Mouse (Mus musculus) C2C12 (cell line): Measurements from ENCODE around the gene Mtss1l.

Experiments used
- CEBPB ChIP-seq: IDR thresholded peaks from one replicate; pipeline ENCODE4 v1.6.1; 2011; ENCODE audit warnings: low read depth, mild to moderate bottlenecking, control low read depth, moderate library complexity
- CTCF ChIP-seq: IDR thresholded peaks from one replicate; pipeline ENCODE4 v1.5.1; 2011; ENCODE audit not compliant: control insufficient read depth, insufficient read depth, insufficient read length
- FOSL1 ChIP-seq: IDR thresholded peaks from one replicate; pipeline ENCODE4 v1.8.0; 2011; ENCODE audit warnings: mild to moderate bottlenecking, low read length; ENCODE audit not compliant: poor library complexity, insufficient read depth, severe bottlenecking
- MAX ChIP-seq: IDR thresholded peaks from one replicate; pipeline ENCODE4 v1.6.1; 2011; ENCODE audit warnings: mild to moderate bottlenecking, control low read depth
- MYOD1 ChIP-seq: IDR thresholded peaks from one replicate; pipeline ENCODE4 v1.6.1; 2011; ENCODE audit warnings: low read depth; ENCODE audit not compliant: control insufficient read depth, insufficient read length
- MYOG ChIP-seq: IDR thresholded peaks from one replicate; pipeline ENCODE4 v1.6.1; 2011; ENCODE audit not compliant: control insufficient read depth, insufficient read length; ENCODE audit errors: extremely low read depth
- USF1 ChIP-seq: IDR thresholded peaks from one replicate; pipeline ENCODE4 v1.6.1; 2011; ENCODE audit warnings: low read depth, mild to moderate bottlenecking, control low read depth, moderate library complexity

DNA sequence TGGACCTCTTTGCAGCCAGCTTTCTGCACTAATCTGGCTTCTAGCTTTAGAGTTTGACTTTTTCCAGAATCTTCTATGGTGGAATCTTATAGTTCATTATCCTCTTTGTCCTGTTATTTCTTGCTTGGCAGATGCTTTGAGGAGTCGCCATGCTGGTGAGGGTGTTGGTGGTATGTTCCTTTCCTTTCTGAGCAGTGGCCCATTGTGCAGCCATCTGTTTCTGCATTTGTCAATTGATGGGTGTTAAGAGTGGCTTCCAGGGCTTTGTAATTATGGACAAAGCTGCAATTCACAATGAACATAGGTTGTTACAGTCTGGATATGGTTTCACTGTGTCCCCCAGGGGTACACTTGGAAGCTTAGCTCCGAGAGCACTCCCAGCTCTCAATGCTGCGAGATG is 43.4 kb downstream of the Mtss1l start:
- no peak for TF ChIP-seq MYOD1
- no peak for TF ChIP-seq MAX
- TF ChIP-seq CEBPB, result no peak
- TF ChIP-seq USF1, result no peak
- TF ChIP-seq MYOG, result no peak
- no peak for TF ChIP-seq CTCF
- TF ChIP-seq FOSL1, result no peak
